ENCODE assay signal across 12 mouse cellular contexts in genomic region chr9:71769701-71770100, GRCm38 (mm10). TPM values are rescaled to one million over a fixed set of nuclear protein-coding genes. Genes with fewer than 3 reads are reported as not detected.
A peak's percentile ranks its signal among the peaks of the same experiment; 100 is the strongest.
DNase-seq lines count a peak whose midpoint lies in the region; ATAC-seq lines count a peak whose summit lies in the region.
"Had no signal": no experiment of that assay in that cellular context is flagged by ENCODE, and none has a peak within 500 bp of the region (broad histone marks: within the 10 kb centered on the region; RNA-seq: fewer than 3 reads in every experiment).

No protein-coding gene starts in this region.

- peak overlapping the region; percentile 69 to 79 for H3K4me3 ChIP-seq in heart, embryonic 14.5 days (ENCODE audit: control insufficient read depth in 1 of 2, insufficient read depth in 1 of 2, low read depth in 1 of 2, low read length in 2 of 2)
- no peak overlapping the region for H3K4me3 ChIP-seq in midbrain, embryonic 14.5 days (replicated peaks; ENCODE audit: low read depth, low read length)
- no peak overlapping the region for H3K4me3 ChIP-seq in midbrain, embryonic 10.5 days
- no peak overlapping the region for H3K4me3 ChIP-seq in limb, embryonic 11.5 days (ENCODE audit: low read depth, low read length)
- peak overlapping the region; percentile 76 for H3K4me3 ChIP-seq in stomach, embryonic 16.5 days (replicated peaks; ENCODE audit: low read length)

- 5% methylated on average over 9 of the region's 9 CpGs for WGBS in heart, embryonic 14.5 days
- 48% methylated on average over 9 of the region's 9 CpGs for WGBS in midbrain, embryonic 14.5 days
- WGBS in midbrain, embryonic 10.5 days, result 38% methylated on average over 9 of the region's 9 CpGs
- WGBS in limb, embryonic 11.5 days, result 24% methylated on average over 9 of the region's 9 CpGs
- 36% methylated on average over 9 of the region's 9 CpGs for WGBS in stomach, embryonic 16.5 days

- no peak for DNase-seq in heart, adult 11 months
- DNase-seq in midbrain, embryonic 14.5 days, result no peak
- DNase-seq in midbrain, embryonic 10.5 days (ENCODE audit: low spot score), result no peak
- DNase-seq in limb, embryonic 11.5 days (ENCODE audit: low spot score), result no peak
- DNase-seq in thymus, postnatal 14 days, result no peak
- DNase-seq in ovary, postnatal 10 days (ENCODE audit: low spot score), result no peak
- DNase-seq: cerebellum, adult 11-12 months; right cerebral cortex, postnatal 25 days; thymus, postnatal 25 days had no signal

- H3K36me3 ChIP-seq in heart, embryonic 14.5 days (ENCODE audit: control insufficient read depth, insufficient read depth, low read length), result no peaks in the 10 kb centered on the region
- H3K36me3 ChIP-seq in midbrain, embryonic 14.5 days (ENCODE audit: control insufficient read depth, insufficient read depth, low read length), result no peaks in the 10 kb centered on the region
- no peaks in the 10 kb centered on the region for H3K36me3 ChIP-seq in midbrain, embryonic 10.5 days
- no peaks in the 10 kb centered on the region for H3K36me3 ChIP-seq in limb, embryonic 11.5 days (ENCODE audit: control insufficient read depth, insufficient read depth, low read length)
- no peaks in the 10 kb centered on the region for H3K36me3 ChIP-seq in stomach, embryonic 16.5 days (ENCODE audit: control insufficient read depth, insufficient read depth, low read length)

- H3K9ac ChIP-seq in heart, embryonic 14.5 days (ENCODE audit: low read length), result peak overlapping the region; percentile 88
- H3K9ac ChIP-seq in midbrain, embryonic 14.5 days (replicated peaks; ENCODE audit: low read length), result no peak overlapping the region
- H3K9ac ChIP-seq in limb, embryonic 11.5 days (ENCODE audit: low read length), result no peak overlapping the region
- H3K9ac ChIP-seq in stomach, embryonic 16.5 days (ENCODE audit: low read length), result peak overlapping the region; percentile 82

- ATAC-seq in heart, embryonic 14.5 days (ENCODE audit: insufficient number of reproducible peaks, insufficient read depth, low FRiP score, low read depth), result no peak
- ATAC-seq in midbrain, embryonic 14.5 days (ENCODE audit: low FRiP score, low TSS enrichment), result no peak
- ATAC-seq in limb, embryonic 11.5 days (ENCODE audit: insufficient number of reproducible peaks, low FRiP score, low TSS enrichment, low read depth), result no peak
- ATAC-seq in stomach, embryonic 16.5 days (ENCODE audit: insufficient read depth, low FRiP score), result no peak
- ATAC-seq: forebrain, embryonic 14.5 days had no signal

- peak overlapping the region; percentile 81 for H3K4me2 ChIP-seq in heart, embryonic 14.5 days (ENCODE audit: low read length)
- H3K4me2 ChIP-seq in midbrain, embryonic 14.5 days (ENCODE audit: low read length), result 0 out of 2 replicates have a peak overlapping the region, but pooled peaks have one; percentile 15
- peak overlapping the region; percentile 86; the same call in 1 of the 2 replicates for H3K4me2 ChIP-seq in limb, embryonic 11.5 days (ENCODE audit: low read depth, severe bottlenecking)
- peak overlapping the region; percentile 89 for H3K4me2 ChIP-seq in stomach, embryonic 16.5 days (ENCODE audit: low read depth, low read length)

- no peaks in the 10 kb centered on the region for H3K9me3 ChIP-seq in heart, embryonic 14.5 days (ENCODE audit: control insufficient read depth, low read length)
- no peaks in the 10 kb centered on the region for H3K9me3 ChIP-seq in midbrain, embryonic 14.5 days (ENCODE audit: control insufficient read depth, low read length)
- H3K9me3 ChIP-seq in midbrain, embryonic 10.5 days (replicated peaks), result no peaks in the 10 kb centered on the region; the same call in 1 of the 2 replicates
- H3K9me3 ChIP-seq in limb, embryonic 11.5 days (ENCODE audit: control insufficient read depth, low read length), result no peaks in the 10 kb centered on the region
- no peaks in the 10 kb centered on the region for H3K9me3 ChIP-seq in stomach, embryonic 16.5 days (replicated peaks; ENCODE audit: control insufficient read depth, low read length)

- no peaks in the 10 kb centered on the region for H3K27me3 ChIP-seq in heart, embryonic 14.5 days (ENCODE audit: control insufficient read depth, insufficient read depth, low read length)
- peaks cover 35% of the 10 kb centered on the region for H3K27me3 ChIP-seq in midbrain, embryonic 14.5 days (ENCODE audit: control insufficient read depth, insufficient read depth, low read length)
- peaks cover 70% of the 10 kb centered on the region for H3K27me3 ChIP-seq in midbrain, embryonic 10.5 days (ENCODE audit: low read depth, poor library complexity, severe bottlenecking)
- H3K27me3 ChIP-seq in limb, embryonic 11.5 days (ENCODE audit: control insufficient read depth, insufficient read depth, low read length), result no peaks in the 10 kb centered on the region
- no peaks in the 10 kb centered on the region for H3K27me3 ChIP-seq in stomach, embryonic 16.5 days (ENCODE audit: control insufficient read depth, insufficient read depth, low read length)

- peak overlapping the region in 1 of 2 experiments; percentile 39; a peak in 1 of 4 replicates for H3K27ac ChIP-seq in heart, embryonic 14.5 days (replicated peaks in 1 of 2; ENCODE audit: control insufficient read depth in 1 of 2, insufficient read depth in 1 of 2, low read depth in 2 of 2, low read length in 2 of 2)
- no peak overlapping the region for H3K27ac ChIP-seq in midbrain, embryonic 14.5 days (replicated peaks; ENCODE audit: low read depth, low read length)
- no peak overlapping the region for H3K27ac ChIP-seq in midbrain, embryonic 10.5 days (replicated peaks)
- no peak overlapping the region for H3K27ac ChIP-seq in limb, embryonic 11.5 days (replicated peaks; ENCODE audit: low read depth, low read length)
- no peak overlapping the region for H3K27ac ChIP-seq in stomach, embryonic 16.5 days (ENCODE audit: low read length)

- peaks cover 11 to 42% of the 10 kb centered on the region in 2 experiments for H3K4me1 ChIP-seq in heart, embryonic 14.5 days (ENCODE audit: control insufficient read depth in 2 of 2, insufficient read depth in 2 of 2, low read length in 2 of 2)
- H3K4me1 ChIP-seq in midbrain, embryonic 14.5 days (ENCODE audit: control insufficient read depth, insufficient read depth, low read length), result peaks cover 3% of the 10 kb centered on the region; the same call in 1 of the 2 replicates
- H3K4me1 ChIP-seq in midbrain, embryonic 10.5 days, result peaks cover 18% of the 10 kb centered on the region
- peaks cover 13% of the 10 kb centered on the region; the same call in 1 of the 2 replicates for H3K4me1 ChIP-seq in limb, embryonic 11.5 days (ENCODE audit: control insufficient read depth, insufficient read depth, low read length)
- H3K4me1 ChIP-seq in stomach, embryonic 16.5 days (ENCODE audit: control insufficient read depth, insufficient read depth, low read length), result peaks cover 16% of the 10 kb centered on the region

RNA-seq across cellular contexts. Expression of gene Cgnl1, which starts 1.7 kb away (rescaled TPM):
- 35.8 and 37.6 TPM in 2 replicates for polyA plus RNA-seq in heart, embryonic 14.5 days (2014; fragmentation: Nextera tagmentation; extraction: Ambion mirVana)
- 1.3 and 4.4 TPM in 2 replicates for polyA plus RNA-seq in midbrain, embryonic 14.5 days (2014; fragmentation: Nextera tagmentation; extraction: Ambion mirVana)
- polyA plus RNA-seq in midbrain, embryonic 10.5 days (2016; fragmentation: Nextera tagmentation; extraction: Ambion mirVana), result 6.3 and 6.5 TPM in 2 replicates
- polyA plus RNA-seq in limb, embryonic 11.5 days (2014; fragmentation: Nextera tagmentation; extraction: Ambion mirVana), result 6.7 and 7.3 TPM in 2 replicates
- polyA plus RNA-seq in stomach, embryonic 16.5 days (2015; fragmentation: Nextera tagmentation; extraction: Ambion mirVana), result 9.4 and 10.5 TPM in 2 replicates

Comparison
In these comparisons a context has a peak if more than half of its experiments do, and no peak if none do; other contexts are left out.
1. H3K4me2 ChIP-seq: peak in every context shown above with its lines; median percentile 89 in stomach, embryonic 16.5 days; 86 in limb, embryonic 11.5 days; 81 in heart, embryonic 14.5 days; 15 in midbrain, embryonic 14.5 days.
2. H3K4me3 ChIP-seq: peak in heart, embryonic 14.5 days (2 of 2) and stomach, embryonic 16.5 days (single experiment); none in midbrain, embryonic 14.5 days (single experiment), midbrain, embryonic 10.5 days (single experiment) and limb, embryonic 11.5 days (single experiment).
3. H3K9ac ChIP-seq: peak in heart, embryonic 14.5 days (single experiment) and stomach, embryonic 16.5 days (single experiment); none in midbrain, embryonic 14.5 days (single experiment) and limb, embryonic 11.5 days (single experiment).